Mouse (Mus musculus) cerebellum, postnatal 14 days (tissue): ENCODE results near the gene Ncstn.

ENCODE experiments used
- DNase-seq, 2 experiments: peaks; one replicate each; pipeline ENCODE4 v3.0.0; 2021; ENCODE audit warnings: mixed read lengths in 2 of 2

Ncstn gene

GRCm38 (mm10) chr1:172026201-172026901, 56.2 kb downstream of the Ncstn start:
- DNase-seq = peak; percentile 62 to 66

- peak in 1 of 2 experiments; percentile 45 for DNase-seq
Observed at GRCm38 (mm10) chr1:172025201-172025904, 57.2 kb downstream of the Ncstn start.

GRCm38 (mm10) chr1:172024140-172024895, 58.3 kb downstream of the Ncstn start:
- no peak for DNase-seq

- DNase-seq = no peak
Observed at GRCm38 (mm10) chr1:172019863-172020521, 62.6 kb downstream of the Ncstn start.

GRCm38 (mm10) chr1:172019339-172019738, 63.3 kb downstream of the Ncstn start:
- no peak for DNase-seq

GRCm38 (mm10) chr1:172018336-172019311, 64.0 kb downstream of the Ncstn start:
- no peak for DNase-seq

GRCm38 (mm10) chr1:172017517-172018070, 65.0 kb downstream of the Ncstn start:
- no peak for DNase-seq

GRCm38 (mm10) chr1:172016660-172017516, 65.7 kb downstream of the Ncstn start:
- DNase-seq = no peak

- no peak for DNase-seq
Observed at GRCm38 (mm10) chr1:172016031-172016430, 66.6 kb downstream of the Ncstn start.
